Mouse (Mus musculus): ENCODE results near the gene Ctdnep1.

DNA sequence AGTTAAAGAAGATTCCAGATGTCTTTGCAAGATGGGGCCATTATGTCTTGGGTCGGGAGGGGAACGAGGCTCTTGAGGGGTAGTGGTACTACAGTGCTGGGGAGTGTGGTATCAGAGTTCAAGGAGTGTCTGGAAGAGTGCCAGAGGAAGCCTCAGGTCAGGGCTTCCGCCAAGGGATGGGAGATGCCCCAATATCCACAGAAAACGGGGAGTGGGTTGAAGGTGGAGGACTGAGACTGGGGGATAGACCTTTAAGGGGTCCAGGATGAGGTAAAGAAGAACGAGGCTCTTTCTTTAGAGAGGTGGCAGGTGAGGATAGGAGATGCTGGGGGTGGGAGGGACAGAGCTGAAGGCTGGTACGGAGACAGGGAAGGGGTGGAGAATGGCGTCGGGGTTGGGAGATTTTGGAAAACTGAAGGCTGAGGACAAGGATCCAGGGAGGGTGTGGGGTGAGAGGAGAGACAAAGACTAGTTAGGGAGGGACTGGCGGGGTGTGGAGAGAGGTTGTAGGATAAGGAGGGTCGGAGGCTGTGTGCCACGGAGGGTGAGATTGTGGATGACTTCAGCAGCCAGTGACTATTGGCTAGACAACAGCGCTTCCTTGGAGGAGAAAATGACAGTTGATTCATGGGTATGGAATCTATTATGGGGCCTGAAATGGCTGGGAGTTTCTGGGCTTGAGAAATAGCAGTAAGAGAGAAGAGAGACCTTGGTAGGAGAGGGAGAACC, 47.6 kb downstream of the Ctdnep1 start:
- no peak for TF ChIP-seq POLR2A (IDR thresholded peaks at IDR 0.05; ENCODE audit: insufficient read depth, low read depth, low read length)
- TF ChIP-seq CTCF (IDR thresholded peaks at IDR 0.05; ENCODE audit: insufficient read depth, low read depth, low read length) = no peak
